Mouse (Mus musculus): ENCODE data around the gene Fblim1.

DNA sequence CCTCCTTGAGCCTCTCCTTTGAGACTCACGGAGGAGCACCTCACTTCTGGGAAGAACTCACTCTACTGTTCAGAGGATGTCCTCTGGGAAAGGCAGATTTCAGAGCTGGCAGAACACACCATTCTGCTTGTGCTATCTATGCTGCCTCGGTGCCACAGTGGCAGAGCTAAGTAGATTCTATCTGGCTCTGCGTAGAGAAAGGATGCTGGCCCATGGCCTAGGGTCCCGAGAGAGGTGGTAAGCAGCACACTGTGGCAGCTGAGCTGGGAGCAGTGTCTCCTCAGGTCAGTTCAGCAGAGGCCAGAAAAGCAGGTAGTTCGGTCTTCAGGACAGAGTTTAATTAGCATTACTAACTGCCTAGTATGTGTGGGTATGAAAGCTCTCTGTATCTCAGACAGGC is 42.4 kb upstream of the Fblim1 start:
- TF ChIP-seq CTCF (IDR thresholded peaks at IDR 0.05; ENCODE audit: control insufficient read depth, insufficient read depth, low read length), result no peak
- TF ChIP-seq POLR2A (IDR thresholded peaks at IDR 0.05; ENCODE audit: borderline replicate concordance, control insufficient read depth, low read depth, low read length), result no peak

All from bone marrow, adult 2 months (tissue).